Mouse (Mus musculus): ENCODE measurements at regions not wholly inside any gene's neighbourhood (a gene's known extent, or its start where the extent isn't known, plus 50 kb on each side); places are given as distances from the start of the nearest gene placed in this dataset.

DNA sequence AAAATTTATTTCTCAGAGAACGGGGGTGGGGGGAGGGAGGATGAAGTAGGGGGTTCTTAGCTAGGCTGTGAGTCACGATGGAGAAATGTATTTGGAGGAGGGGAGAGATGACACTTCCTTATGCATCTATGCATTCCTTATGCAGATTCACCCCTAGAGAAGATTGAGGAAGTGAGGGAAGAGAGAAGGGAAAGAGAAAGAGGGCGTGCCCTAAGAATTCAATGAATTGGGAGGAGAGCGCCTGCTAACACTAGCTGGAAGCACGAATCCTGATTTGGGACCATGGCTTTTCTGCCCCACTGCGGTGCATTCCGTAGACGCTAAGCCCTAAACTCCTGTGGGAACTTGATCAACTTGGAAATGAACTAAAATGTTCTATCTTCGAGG, 56.1 kb downstream of the Foxi3 start:
- Histone ChIP-seq H3K36me3 (no peaks in the 10 kb centered on the region), H3K27me3 (replicated peaks) (no peaks in the 10 kb centered on the region), H3K9me3 (no peaks in the 10 kb centered on the region), H3K4me3 (replicated peaks) (peak overlapping the region; percentile 46), H3K9ac (no peak overlapping the region), H3K4me1 (replicated peaks) (0 out of 2 replicates have a peak, but pooled peaks cover 3% of the 10 kb centered on the region), H3K27ac (no peak overlapping the region), H3K4me2 (replicated peaks) (peak overlapping the region; percentile 97)
- peak; percentile 63 for ATAC-seq
- 16% methylated on average over 9 of the region's 9 CpGs for WGBS

DNA sequence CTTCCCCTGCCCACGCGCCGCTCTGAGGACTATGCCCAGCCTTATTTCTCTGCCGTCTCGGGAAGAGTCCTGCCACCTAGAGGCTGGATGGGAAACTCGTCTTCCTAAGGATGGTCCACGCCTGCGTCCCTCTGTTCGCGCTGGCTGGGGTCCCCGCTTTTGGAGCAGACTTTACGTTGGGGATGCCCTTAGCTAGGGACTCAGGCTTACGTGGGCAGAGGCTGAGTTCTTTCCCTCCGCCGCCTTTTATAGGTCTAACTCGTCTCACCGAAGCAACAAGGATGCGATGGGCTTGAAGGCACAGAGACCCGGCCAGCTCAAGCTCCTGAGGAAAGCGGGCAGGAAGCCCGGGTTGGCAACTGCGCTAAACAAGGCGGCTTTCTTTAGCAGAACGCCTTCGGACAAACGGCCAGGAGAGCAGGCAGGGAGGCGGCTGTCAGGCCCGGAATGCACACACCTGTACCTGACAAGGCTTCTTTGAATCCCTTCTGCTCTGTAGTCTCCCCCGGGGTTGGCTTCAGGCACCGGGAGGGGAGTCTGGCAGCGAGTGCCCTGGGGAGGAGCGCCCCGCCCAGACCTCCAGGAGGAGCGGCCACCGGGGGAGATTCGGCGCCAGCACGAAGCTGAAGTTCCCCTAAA, 56.6 kb downstream of the Foxi3 start:
- Histone ChIP-seq H3K27me3 (replicated peaks) (no peaks in the 10 kb centered on the region), H3K36me3 (no peaks in the 10 kb centered on the region), H3K27ac (no peak overlapping the region), H3K9ac (peak overlapping the region; percentile 36), H3K9me3 (no peaks in the 10 kb centered on the region), H3K4me2 (replicated peaks) (peak overlapping the region; percentile 97), H3K4me1 (replicated peaks) (0 out of 2 replicates have a peak, but pooled peaks cover 3% of the 10 kb centered on the region), H3K4me3 (replicated peaks) (peak overlapping the region; percentile 46)
- peak; percentile 97 for ATAC-seq
- under 1% methylated on average over 38 of the region's 38 CpGs for WGBS

DNA sequence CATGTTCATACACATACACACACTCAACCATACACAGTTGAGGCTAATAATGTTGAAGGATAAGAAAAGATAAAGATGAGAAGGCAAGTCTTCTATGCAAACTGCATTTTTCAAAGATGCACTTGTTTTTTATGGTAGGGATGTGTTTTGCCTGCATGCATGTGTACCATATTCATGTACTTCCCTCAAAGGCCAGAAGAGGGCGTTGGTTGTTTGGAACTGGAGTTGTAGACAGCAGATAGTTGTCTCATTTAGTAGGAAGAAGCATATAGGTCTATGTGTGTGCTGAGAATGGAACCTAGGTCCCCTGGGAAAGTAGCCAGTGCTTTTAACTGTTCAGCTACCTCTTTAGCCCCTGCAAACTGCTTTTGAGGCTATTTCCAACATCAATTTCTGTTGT, 60.1 kb downstream of the Foxi3 start:
- no peak for ATAC-seq
- no peaks in the 10 kb centered on the region for H3K9me3 ChIP-seq
- no peak overlapping the region for H3K9ac ChIP-seq
- no peak overlapping the region for H3K4me2 ChIP-seq (replicated peaks)
- no peaks in the 10 kb centered on the region for H3K36me3 ChIP-seq
- 0 out of 2 replicates have a peak, but pooled peaks cover 3% of the 10 kb centered on the region for H3K4me1 ChIP-seq (replicated peaks)
- H3K27me3 ChIP-seq (replicated peaks) = no peaks in the 10 kb centered on the region
- 8% methylated on average over 1 of the region's 1 CpGs for WGBS
- H3K27ac ChIP-seq = no peak overlapping the region
- H3K4me3 ChIP-seq (replicated peaks) = no peak overlapping the region

DNA sequence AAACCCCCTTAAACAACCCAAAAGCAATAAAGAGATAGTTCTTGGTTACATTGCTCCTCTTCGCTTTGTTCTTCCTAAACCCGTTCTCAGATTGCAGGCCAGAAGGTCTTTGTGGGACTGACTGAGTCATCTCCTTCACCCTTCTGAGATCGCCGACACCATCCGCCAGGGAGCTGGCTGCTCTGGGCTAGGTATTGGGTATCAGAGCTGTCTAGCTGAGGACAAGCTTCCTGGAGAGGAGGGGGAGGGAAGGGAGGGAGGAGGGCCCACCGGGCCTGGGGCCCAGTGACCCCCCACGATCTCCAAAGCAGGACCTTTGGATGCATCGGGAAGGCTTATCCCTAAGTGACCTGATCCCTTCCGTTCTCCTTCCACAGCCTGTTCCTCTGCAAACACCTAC, 65.0 kb downstream of the Foxi3 start:
- ATAC-seq = no peak
- H3K4me1 ChIP-seq (replicated peaks) = no peaks in the 10 kb centered on the region

DNA sequence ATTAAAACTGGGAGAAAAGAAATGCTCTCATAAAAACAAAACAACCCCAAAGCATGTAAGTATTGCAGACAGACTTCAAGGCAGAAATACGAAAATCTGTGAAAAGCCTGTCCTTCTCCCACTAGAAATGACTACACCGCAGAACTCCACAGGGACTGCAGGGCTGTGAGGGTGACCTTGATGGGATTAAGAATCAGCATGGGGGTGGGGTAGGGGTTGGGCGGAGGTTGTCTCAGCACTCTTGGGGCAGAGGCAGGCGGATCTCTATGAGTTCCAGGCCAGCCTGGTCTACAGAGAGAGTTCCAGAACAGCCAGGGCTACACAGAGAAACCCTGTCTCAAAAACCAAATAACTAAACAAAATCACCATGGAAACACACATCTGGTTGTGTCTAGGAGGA, 69.1 kb downstream of the Foxi3 start:
- no peak for ATAC-seq
- no peaks in the 10 kb centered on the region for H3K4me1 ChIP-seq (replicated peaks)
- no peaks in the 10 kb centered on the region for H3K27me3 ChIP-seq (replicated peaks)
- 81% methylated on average over 4 of the region's 4 CpGs for WGBS
- H3K4me2 ChIP-seq (replicated peaks) = no peak overlapping the region
- H3K9me3 ChIP-seq = no peaks in the 10 kb centered on the region
- H3K4me3 ChIP-seq (replicated peaks) = no peak overlapping the region
- H3K9ac ChIP-seq = no peak overlapping the region
- no peaks in the 10 kb centered on the region for H3K36me3 ChIP-seq
- H3K27ac ChIP-seq = no peak overlapping the region

More for the DNA sequence above, 65.0 kb downstream of the Foxi3 start:
- H3K27me3 ChIP-seq (replicated peaks) = no peaks in the 10 kb centered on the region
- no peak overlapping the region for H3K4me2 ChIP-seq (replicated peaks)
- no peaks in the 10 kb centered on the region for H3K36me3 ChIP-seq
- 15% methylated on average over 9 of the region's 9 CpGs for WGBS
- no peaks in the 10 kb centered on the region for H3K9me3 ChIP-seq
- H3K27ac ChIP-seq = no peak overlapping the region
- no peak overlapping the region for H3K9ac ChIP-seq
- no peak overlapping the region for H3K4me3 ChIP-seq (replicated peaks)

DNA sequence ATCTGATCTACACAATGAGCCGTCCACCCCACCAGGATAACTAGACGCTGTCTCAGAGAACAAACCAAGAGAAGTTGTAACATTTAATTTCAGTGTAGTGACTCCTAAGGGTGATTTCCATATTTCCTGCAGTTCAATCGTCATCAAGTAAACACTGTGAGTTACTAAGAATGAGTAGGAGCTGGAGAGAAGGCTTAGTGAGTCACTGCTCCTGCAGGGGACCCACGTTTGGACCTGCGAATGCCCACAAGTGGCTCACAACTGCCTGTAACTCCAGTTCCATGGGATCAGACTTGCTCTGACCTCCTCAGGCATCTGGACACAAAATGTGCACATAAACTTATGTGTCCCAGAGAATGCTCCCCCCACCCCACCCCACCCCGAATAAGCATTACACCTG, 73.3 kb downstream of the Foxi3 start:
- H3K27me3 ChIP-seq (replicated peaks) = no peaks in the 10 kb centered on the region
- H3K36me3 ChIP-seq = no peaks in the 10 kb centered on the region
- 78% methylated on average over 6 of the region's 6 CpGs for WGBS
- H3K27ac ChIP-seq = no peak overlapping the region
- no peak for ATAC-seq
- no peak overlapping the region for H3K4me2 ChIP-seq (replicated peaks)
- H3K9ac ChIP-seq = no peak overlapping the region
- no peaks in the 10 kb centered on the region for H3K4me1 ChIP-seq (replicated peaks)
- H3K9me3 ChIP-seq = no peaks in the 10 kb centered on the region
- no peak overlapping the region for H3K4me3 ChIP-seq (replicated peaks)

DNA sequence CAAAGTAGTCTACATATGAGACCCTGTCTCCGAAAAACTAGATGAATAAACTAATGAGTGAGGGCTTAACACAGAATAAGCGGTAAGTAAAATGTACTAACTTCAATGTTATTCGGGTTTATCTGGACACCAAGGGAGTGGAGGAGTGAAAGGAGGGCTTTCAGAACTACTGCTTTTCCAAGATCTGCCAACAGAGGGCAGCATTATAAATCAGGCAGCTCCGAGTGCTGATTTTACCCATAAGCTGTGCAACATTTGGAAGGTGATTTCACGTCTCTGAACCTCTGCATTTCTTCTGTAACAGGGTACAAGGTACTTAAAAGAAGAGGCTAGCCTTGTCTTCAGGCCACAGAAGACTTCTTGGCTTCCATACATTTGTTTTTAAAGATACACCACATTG, 74.2 kb downstream of the Foxi3 start:
- Histone ChIP-seq H3K4me1 (replicated peaks) (no peaks in the 10 kb centered on the region), H3K9ac (no peak overlapping the region), H3K4me2 (replicated peaks) (no peak overlapping the region), H3K27me3 (replicated peaks) (no peaks in the 10 kb centered on the region), H3K36me3 (no peaks in the 10 kb centered on the region), H3K9me3 (no peaks in the 10 kb centered on the region), H3K4me3 (replicated peaks) (no peak overlapping the region), H3K27ac (no peak overlapping the region)
- ATAC-seq = no peak
- WGBS = 68% methylated on average over 5 of the region's 5 CpGs

DNA sequence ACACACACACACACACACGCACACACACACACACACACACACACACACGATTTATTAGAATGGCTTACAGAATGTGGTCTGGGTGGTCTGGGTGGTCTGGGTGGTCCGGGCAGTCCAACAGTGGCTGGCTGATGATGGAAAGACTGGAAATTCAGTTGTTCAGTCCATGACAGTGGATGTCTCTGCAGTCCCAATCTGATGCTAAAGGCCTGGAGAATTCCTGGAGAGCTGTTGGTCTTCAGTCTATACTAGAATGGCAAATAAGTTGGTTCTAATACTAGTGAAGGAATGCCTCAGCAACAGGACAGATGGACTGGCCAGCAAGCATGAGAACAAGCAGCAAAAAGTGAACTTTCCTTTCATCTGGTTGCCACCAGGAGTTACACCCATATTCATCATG, 87.9 kb downstream of the Foxi3 start:
- ATAC-seq = no peak
- WGBS = 83% methylated on average over 3 of the region's 3 CpGs

DNA sequence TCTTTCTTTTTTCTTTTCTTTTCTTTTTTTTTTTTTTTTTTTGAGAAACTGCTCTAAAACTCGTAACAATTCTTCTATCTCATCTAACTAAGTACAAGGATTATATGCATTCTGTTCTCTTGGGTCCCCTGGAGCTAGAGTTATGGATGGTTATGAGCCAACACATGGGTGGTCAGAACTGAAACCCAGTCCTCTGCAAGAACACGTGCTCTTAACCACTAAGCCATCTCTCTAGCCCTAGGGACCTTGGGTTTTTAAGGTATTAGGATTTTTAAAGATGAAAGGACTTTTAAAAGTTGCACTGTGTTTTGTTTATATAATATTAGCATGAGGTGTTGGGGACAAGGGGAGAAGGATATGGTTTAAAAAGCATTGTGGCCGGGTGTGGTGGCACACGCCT, 88.9 kb downstream of the Foxi3 start:
- ATAC-seq = no peak
- Histone ChIP-seq H3K4me3 (replicated peaks) (no peak overlapping the region), H3K9ac (no peak overlapping the region), H3K4me2 (replicated peaks) (no peak overlapping the region), H3K9me3 (no peaks in the 10 kb centered on the region), H3K27ac (no peak overlapping the region), H3K4me1 (replicated peaks) (peaks cover 3% of the 10 kb centered on the region; the same call in 1 of the 2 replicates), H3K27me3 (replicated peaks) (0 out of 2 replicates have a peak, but pooled peaks cover 3% of the 10 kb centered on the region), H3K36me3 (no peaks in the 10 kb centered on the region)
- 82% methylated on average over 4 of the region's 4 CpGs for WGBS

More for the DNA sequence above, 87.9 kb downstream of the Foxi3 start:
- no peaks in the 10 kb centered on the region for H3K9me3 ChIP-seq
- H3K4me1 ChIP-seq (replicated peaks) = peaks cover 3% of the 10 kb centered on the region; the same call in 1 of the 2 replicates
- H3K9ac ChIP-seq = no peak overlapping the region
- no peaks in the 10 kb centered on the region for H3K36me3 ChIP-seq
- H3K4me2 ChIP-seq (replicated peaks) = no peak overlapping the region
- H3K4me3 ChIP-seq (replicated peaks) = no peak overlapping the region
- H3K27ac ChIP-seq = no peak overlapping the region
- H3K27me3 ChIP-seq (replicated peaks) = 0 out of 2 replicates have a peak, but pooled peaks cover 3% of the 10 kb centered on the region

DNA sequence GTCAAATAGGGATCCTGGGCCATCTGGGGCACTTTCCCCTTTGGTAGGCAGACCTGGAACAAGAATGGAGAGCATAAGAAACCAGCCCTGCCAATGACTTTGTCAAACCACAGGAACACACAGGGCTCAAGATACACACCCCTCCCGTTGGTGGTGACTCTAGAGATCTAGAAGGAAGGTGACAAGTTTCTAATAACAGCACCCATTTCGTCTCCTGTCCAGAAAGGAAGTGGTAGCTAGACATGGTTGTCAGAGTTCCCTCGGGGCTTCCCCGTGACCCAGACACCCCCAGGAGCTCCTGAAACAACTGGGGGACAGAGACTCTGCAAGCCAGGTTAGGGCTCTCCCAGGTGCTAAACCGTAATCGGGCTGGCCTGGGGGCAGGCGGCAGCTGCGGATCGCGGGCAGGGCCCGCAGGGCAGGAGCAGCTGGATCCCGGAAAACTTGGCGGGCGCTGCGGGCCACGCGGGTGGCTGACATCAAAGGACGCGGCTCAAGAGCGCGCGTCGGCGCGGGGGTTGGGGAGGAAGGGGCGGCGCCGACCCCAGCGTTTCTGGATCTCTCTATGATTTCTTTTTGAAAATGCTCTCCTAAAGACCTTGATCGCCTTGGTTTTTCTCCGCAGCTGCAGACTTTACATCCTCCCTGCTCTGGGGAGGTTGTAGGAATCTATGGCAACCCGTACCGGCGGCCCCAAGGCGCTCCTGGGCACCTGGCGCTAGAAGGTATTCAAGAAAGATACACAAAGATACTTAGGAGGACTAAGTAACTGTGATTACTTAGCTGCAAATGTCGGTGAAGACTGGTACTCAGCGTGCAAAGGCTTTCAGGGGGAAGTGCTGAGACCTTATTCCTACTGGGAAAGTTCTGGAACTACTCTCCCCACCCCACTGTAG, 92.1 kb downstream of the Foxi3 start:
- Histone ChIP-seq H3K4me1 (replicated peaks) (peaks cover 3% of the 10 kb centered on the region; the same call in 1 of the 2 replicates), H3K27me3 (replicated peaks) (0 out of 2 replicates have a peak, but pooled peaks cover 3% of the 10 kb centered on the region), H3K27ac (no peak overlapping the region), H3K9ac (peak overlapping the region; percentile 31), H3K36me3 (no peaks in the 10 kb centered on the region), H3K4me3 (replicated peaks) (peak overlapping the region; percentile 34), H3K4me2 (replicated peaks) (peak overlapping the region; percentile 85), H3K9me3 (no peaks in the 10 kb centered on the region)
- 2% methylated on average over 38 of the region's 38 CpGs for WGBS
- ATAC-seq = peak; percentile 41; the same call in 1 of the 2 replicates

DNA sequence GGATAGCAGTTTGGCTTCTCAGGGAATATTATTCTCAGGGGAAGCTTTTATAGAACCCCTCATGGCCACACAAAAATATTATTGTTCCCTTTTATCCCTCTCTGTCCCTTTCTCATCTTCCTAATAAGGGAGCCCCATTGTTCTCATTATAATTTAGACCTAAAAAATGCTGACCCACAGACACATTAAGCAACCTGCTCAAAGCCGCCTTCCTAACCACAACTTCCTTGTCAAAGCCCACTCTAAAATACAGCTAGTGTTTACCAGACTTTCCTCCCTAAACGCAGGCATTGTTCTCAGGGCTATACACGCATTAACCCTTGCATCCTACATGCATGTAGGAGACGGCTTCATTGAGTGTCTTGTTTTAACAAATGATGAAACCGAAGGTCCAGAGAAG, 93.9 kb downstream of the Foxi3 start:
- Histone ChIP-seq H3K27ac (no peak overlapping the region), H3K4me1 (replicated peaks) (peaks cover 3% of the 10 kb centered on the region; the same call in 1 of the 2 replicates), H3K36me3 (no peaks in the 10 kb centered on the region), H3K9me3 (no peaks in the 10 kb centered on the region), H3K9ac (no peak overlapping the region), H3K27me3 (replicated peaks) (0 out of 2 replicates have a peak, but pooled peaks cover 3% of the 10 kb centered on the region), H3K4me2 (replicated peaks) (no peak overlapping the region), H3K4me3 (replicated peaks) (no peak overlapping the region)
- ATAC-seq = no peak
- WGBS = 41% methylated on average over 5 of the region's 5 CpGs

DNA sequence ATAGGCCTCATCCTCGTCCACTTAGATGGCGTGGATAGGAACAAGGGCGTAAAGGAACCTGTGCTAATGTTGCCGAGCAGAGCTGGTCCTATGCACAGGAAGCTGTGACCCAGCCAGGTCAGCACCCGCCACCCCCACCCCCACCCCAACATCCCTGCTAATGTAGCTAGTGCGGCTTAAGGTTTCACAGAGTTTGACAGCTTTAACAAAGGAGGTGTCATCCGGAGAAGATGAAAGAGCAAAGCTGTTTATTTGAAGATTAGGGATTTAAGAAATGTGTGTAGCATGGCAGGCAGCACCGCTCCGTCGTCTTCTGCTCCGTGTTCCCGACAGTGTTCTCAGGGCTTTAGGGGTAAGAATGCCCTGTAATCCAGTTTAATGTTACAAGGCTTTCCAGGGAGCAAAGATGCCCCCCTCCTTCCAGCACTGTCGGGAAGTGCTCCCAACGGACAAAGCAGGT, 93.5 kb downstream of the Thnsl2 start:
- H3K4me3 ChIP-seq (replicated peaks) = no peak overlapping the region
- no peak overlapping the region for H3K4me2 ChIP-seq (replicated peaks)
- H3K27ac ChIP-seq = no peak overlapping the region
- no peaks in the 10 kb centered on the region for H3K36me3 ChIP-seq
- H3K9ac ChIP-seq = no peak overlapping the region
- H3K4me1 ChIP-seq (replicated peaks) = peaks cover 3% of the 10 kb centered on the region; the same call in 1 of the 2 replicates
- H3K27me3 ChIP-seq (replicated peaks) = 0 out of 2 replicates have a peak, but pooled peaks cover 3% of the 10 kb centered on the region
- H3K9me3 ChIP-seq = no peaks in the 10 kb centered on the region
- ATAC-seq = no peak
- 22% methylated on average over 14 of the region's 14 CpGs for WGBS

Data from intestine, embryonic 15.5 days (tissue).